Mouse (Mus musculus) midbrain, embryonic 11.5 days (tissue): ENCODE measurements around the gene Fpgs. TPM values are rescaled to one million over a fixed set of nuclear protein-coding genes. Genes with fewer than 3 reads are reported as not detected.

Experiments
- ATAC-seq: fragments of 200-750 bp; cut with Nextera tagmentation; 2 replicates; pipeline ENCODE4 v1.8.0; 2017; ENCODE audit warnings: moderate TSS enrichment, moderate library complexity; ENCODE audit not compliant: low FRiP score
- DNase-seq: peaks from one replicate; pipeline ENCODE4 v3.0.0; 2015; ENCODE audit warnings: low spot score; ENCODE audit errors: missing footprints
- H3K27ac ChIP-seq: fragments of 300-500 bp; sonication (generic); 2 replicates; pipeline ENCODE4 v1.5.1; 2014; ENCODE audit warnings: low read depth, low read length
- H3K27me3 ChIP-seq: fragments of 300-500 bp; sonication (generic); 2 replicates; pipeline ENCODE4 v1.6.1; 2014; ENCODE audit warnings: mild to moderate bottlenecking, low read length, moderate library complexity, mixed read lengths; ENCODE audit not compliant: control insufficient read depth, insufficient read depth
- H3K36me3 ChIP-seq: fragments of 300-500 bp; sonication (generic); 2 replicates; pipeline ENCODE4 v1.6.1; 2014; ENCODE audit warnings: mild to moderate bottlenecking, low read length, moderate library complexity, mixed read lengths; ENCODE audit not compliant: control insufficient read depth, insufficient read depth
- H3K4me1 ChIP-seq: fragments of 300-500 bp; sonication (generic); 2 replicates; pipeline ENCODE4 v1.6.1; 2014; ENCODE audit warnings: low read length; ENCODE audit not compliant: control insufficient read depth, insufficient read depth
- H3K4me2 ChIP-seq: fragments of 300-500 bp; sonication (generic); 2 replicates; pipeline ENCODE4 v1.6.1; 2014; ENCODE audit warnings: mild to moderate bottlenecking, moderate library complexity
- H3K4me3 ChIP-seq: fragments of 300-500 bp; sonication (generic); 2 replicates; pipeline ENCODE4 v1.5.1; 2014; ENCODE audit warnings: low read depth, low read length
- H3K9ac ChIP-seq: fragments of 300-500 bp; sonication (generic); 2 replicates; pipeline ENCODE4 v1.6.1; 2014; ENCODE audit warnings: low read length
- H3K9me3 ChIP-seq: fragments of 300-500 bp; sonication (generic); 2 replicates; pipeline ENCODE4 v1.6.1; 2016; ENCODE audit warnings: low read length; ENCODE audit not compliant: control insufficient read depth
- WGBS: fragments of 180-500 bp; shearing (Covaris S2); extraction: QIAGEN DNeasy Blood & Tissue Kit; methylation state at CpG from one replicate; pipeline ENCODE4 v1.1.7; 2014; 5-methylcytosine and 5-hydroxymethylcytosine counted together
- polyA plus RNA-seq: library from polyadenylated mRNA; unstranded; fragments of >200 nt; fragmentation: Nextera tagmentation; extraction: Ambion mirVana; gene quantifications from 2 replicates; pipeline ENCODE4 v1.2.1, GENCODE M21; 2014

Gene Fpgs
- polyA plus RNA-seq, 1 experiment from 2014 or later: 13.9 TPM

DNA sequence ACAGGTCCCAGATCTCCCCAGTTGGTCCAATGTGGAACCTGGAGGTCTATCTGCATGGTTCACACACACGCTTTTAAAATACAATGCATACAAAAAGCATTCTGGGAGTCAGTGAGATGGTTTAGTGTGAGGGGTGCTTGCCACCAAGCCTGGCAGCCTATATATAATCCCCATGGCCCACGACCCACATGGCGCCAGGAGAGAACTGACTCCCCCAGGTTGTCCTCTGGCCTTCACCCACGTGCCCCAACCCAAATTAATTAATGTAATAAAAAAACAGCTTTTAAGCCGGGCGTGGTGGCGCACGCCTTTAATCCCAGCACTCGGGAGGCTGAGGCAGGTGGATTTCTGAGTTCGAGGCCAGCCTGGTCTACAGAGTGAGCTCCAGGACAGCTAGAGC is 20.2 kb downstream of the Fpgs start:
- Histone ChIP-seq H3K4me1 (no peaks in the 10 kb centered on the region), H3K4me3 (no peak overlapping the region), H3K27ac (no peak overlapping the region), H3K4me2 (no peak overlapping the region), H3K9me3 (no peaks in the 10 kb centered on the region), H3K36me3 (peaks cover 11% of the 10 kb centered on the region; the same call in 1 of the 2 replicates), H3K9ac (no peak overlapping the region), H3K27me3 (no peaks in the 10 kb centered on the region)
- ATAC-seq: no peak
- WGBS: 90% methylated on average over 10 of the region's 10 CpGs
- no peak for DNase-seq

DNA sequence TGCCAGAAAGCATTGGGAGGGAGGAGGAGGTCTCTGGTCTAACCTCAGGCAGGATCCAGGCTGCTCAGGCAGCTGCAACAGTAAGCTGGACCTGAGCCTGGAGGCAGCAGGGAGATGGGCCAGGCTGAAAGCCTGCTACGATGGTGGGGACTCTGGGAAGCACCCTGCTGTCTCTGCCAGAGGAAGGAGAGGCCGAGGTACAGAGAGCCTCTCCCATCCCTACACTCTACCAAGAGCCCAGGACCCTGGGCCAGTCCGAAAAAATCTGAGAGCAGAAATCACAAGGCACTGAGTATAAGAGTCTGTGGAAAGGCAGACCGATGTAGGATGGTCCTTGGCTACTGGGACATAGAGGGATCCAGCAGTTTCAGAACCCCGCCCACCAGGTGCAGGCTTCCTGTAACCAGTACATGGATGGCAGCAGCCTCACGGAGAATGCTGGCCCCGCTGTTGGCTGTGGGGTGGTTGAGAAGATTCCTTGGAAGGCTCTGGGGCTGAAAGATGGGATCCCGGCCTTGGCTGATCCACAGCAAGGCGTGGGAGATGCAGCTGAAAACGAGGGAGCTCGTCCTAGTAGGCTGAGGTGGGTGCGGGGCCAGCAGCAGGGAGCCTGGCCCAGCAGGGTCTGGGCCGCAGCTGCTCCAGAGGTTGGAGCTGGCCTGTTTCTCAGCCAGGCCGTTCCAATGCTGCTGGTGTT is 21.1 kb downstream of the Fpgs start:
- no peak overlapping the region for H3K4me3 ChIP-seq
- H3K4me1 ChIP-seq: no peaks in the 10 kb centered on the region
- H3K9ac ChIP-seq: no peak overlapping the region
- no peaks in the 10 kb centered on the region for H3K27me3 ChIP-seq
- ATAC-seq (no peak), DNase-seq (no peak)
- WGBS: 81% methylated on average over 14 of the region's 14 CpGs
- H3K9me3 ChIP-seq: no peaks in the 10 kb centered on the region
- no peak overlapping the region for H3K27ac ChIP-seq
- no peak overlapping the region for H3K4me2 ChIP-seq
- H3K36me3 ChIP-seq: peaks cover 11% of the 10 kb centered on the region; the same call in 1 of the 2 replicates

DNA sequence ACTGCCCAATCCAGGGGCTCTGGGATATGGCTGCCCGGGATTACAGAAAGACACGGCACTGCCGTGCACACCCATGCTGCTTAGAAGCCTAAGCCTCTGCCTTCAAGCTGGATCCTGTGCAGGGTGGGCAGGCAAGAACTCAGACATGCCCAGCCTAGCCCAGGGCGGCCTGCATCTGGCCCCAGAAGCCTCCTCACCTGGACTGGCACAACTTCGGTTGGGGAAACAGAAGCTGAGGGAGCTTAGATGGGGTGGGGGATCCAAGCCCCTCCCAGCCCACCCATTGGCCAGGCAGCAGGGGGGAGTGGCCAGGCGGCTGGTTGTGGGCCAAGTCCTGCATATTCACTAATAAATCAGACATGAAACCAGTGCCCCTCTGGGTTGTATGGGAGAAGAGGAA is 22.2 kb downstream of the Fpgs start:
- ATAC-seq (no peak), DNase-seq (no peak)
- H3K9ac ChIP-seq: no peak overlapping the region
- no peak overlapping the region for H3K4me3 ChIP-seq
- H3K36me3 ChIP-seq: peaks cover 6% of the 10 kb centered on the region; the same call in 1 of the 2 replicates
- H3K4me1 ChIP-seq: no peaks in the 10 kb centered on the region
- no peaks in the 10 kb centered on the region for H3K9me3 ChIP-seq
- H3K4me2 ChIP-seq: no peak overlapping the region
- 65% methylated on average over 6 of the region's 6 CpGs for WGBS
- no peak overlapping the region for H3K27ac ChIP-seq
- H3K27me3 ChIP-seq: no peaks in the 10 kb centered on the region

DNA sequence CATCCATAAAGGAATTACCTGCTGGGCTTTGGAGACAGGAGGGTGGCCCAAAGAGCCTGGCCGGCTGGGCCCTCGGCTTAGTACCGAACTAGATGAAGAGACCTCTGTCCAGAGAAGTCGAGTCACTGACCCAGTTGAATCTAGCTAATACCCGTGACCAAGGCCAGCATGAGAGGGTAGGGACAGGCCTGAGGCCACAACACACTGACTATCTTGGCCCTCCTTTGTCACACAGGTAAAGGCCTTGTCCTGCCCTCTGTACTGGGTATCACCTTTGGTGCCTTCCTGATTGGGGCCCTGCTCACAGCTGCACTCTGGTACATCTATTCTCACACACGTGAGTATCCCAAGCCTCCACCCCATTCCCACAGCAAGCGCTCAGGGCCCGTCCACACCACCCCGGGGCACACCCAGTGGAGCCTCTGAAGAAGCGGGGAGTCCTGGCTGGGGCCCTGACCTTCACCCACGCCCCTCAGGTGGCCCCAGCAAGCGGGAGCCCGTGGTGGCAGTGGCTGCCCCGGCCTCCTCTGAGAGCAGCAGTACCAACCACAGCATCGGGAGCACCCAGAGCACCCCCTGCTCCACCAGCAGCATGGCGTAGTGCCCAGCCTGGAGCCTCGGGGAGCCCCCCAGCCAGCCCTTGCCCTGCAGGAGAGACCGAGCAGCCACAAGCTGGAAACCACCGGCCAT is 22.8 kb downstream of the Fpgs start:
- DNase-seq: no peak
- Histone ChIP-seq H3K4me1 (no peaks in the 10 kb centered on the region), H3K9ac (no peak overlapping the region), H3K4me2 (no peak overlapping the region), H3K4me3 (no peak overlapping the region), H3K9me3 (no peaks in the 10 kb centered on the region), H3K27me3 (no peaks in the 10 kb centered on the region), H3K27ac (no peak overlapping the region), H3K36me3 (peaks cover 6% of the 10 kb centered on the region; the same call in 1 of the 2 replicates)
- no peak for ATAC-seq
- WGBS: 86% methylated on average over 19 of the region's 19 CpGs

DNA sequence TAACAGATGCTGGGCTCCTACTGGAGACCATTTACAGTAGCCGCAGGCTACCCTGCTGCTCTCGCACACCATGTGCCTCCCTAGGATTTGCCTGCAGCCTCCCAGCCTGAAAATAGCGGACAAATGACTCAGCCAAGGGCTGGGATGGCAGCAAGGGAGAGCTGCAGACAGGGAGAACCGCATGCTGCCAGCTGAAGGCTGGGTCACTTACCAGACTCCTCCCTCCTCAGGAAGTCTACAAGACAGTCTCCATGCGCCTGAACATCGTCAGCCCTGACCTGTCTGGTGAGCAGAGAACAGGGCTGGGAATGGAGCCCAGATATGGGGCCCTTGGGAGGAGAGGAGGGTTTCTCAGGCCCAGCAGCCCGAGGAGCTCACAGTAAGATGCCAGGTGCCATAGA is 23.9 kb downstream of the Fpgs start:
- no peak for DNase-seq
- no peak for ATAC-seq
- Histone ChIP-seq H3K9me3 (no peaks in the 10 kb centered on the region), H3K4me2 (no peak overlapping the region), H3K27me3 (no peaks in the 10 kb centered on the region), H3K9ac (no peak overlapping the region), H3K27ac (no peak overlapping the region), H3K4me1 (no peaks in the 10 kb centered on the region), H3K4me3 (no peak overlapping the region), H3K36me3 (peaks cover 6% of the 10 kb centered on the region; the same call in 1 of the 2 replicates)
- WGBS: 71% methylated on average over 7 of the region's 7 CpGs

DNA sequence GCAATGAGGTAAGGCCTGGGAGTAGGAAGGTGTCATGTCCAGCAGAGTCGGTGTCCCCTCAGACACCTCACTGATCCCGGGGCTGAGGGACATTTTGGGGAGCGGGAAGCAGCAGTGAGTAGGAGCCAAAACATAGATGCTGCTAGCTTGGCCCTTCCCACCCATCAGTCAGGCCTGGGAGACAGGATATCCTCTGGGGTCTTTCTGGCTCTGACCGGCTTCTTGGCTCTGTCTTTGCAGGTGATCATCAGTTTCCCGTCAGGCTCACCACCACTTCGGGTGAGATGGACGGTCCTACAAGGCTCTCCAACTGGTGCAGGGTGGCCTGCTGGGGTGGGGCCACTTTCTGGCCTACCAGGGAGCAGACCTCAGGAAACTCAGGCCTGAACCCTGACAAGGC is 26.3 kb downstream of the Fpgs start:
- Histone ChIP-seq H3K4me2 (no peak overlapping the region), H3K36me3 (peaks cover 1% of the 10 kb centered on the region; the same call in 1 of the 2 replicates), H3K4me1 (no peaks in the 10 kb centered on the region), H3K27me3 (no peaks in the 10 kb centered on the region), H3K9ac (no peak overlapping the region), H3K27ac (no peak overlapping the region), H3K9me3 (no peaks in the 10 kb centered on the region), H3K4me3 (no peak overlapping the region)
- 93% methylated on average over 7 of the region's 7 CpGs for WGBS
- no peak for ATAC-seq
- no peak for DNase-seq

DNA sequence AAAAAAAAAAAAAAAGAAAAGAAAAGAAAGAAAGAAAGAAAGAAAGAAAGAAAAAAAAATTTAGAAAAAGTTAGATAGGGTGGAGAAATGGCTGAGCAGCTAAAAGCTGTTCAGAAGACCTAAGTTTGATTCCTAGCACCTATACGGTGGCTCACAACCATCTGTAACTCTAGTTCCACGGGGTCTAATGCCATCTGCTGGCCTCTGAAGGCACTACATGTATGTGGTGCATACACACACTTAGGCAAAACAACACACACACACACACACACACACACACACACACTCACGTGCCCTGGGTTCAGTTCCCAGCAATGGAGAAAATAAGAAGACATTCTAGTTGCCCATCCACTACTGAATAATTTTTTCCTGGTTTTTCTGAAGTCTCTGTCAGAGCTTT is 27.1 kb downstream of the Fpgs start:
- Histone ChIP-seq H3K27me3 (no peaks in the 10 kb centered on the region), H3K9ac (no peak overlapping the region), H3K4me1 (no peaks in the 10 kb centered on the region), H3K27ac (no peak overlapping the region), H3K9me3 (no peaks in the 10 kb centered on the region), H3K4me2 (no peak overlapping the region), H3K36me3 (no peaks in the 10 kb centered on the region), H3K4me3 (no peak overlapping the region)
- DNase-seq (no peak), ATAC-seq (no peak)
- 90% methylated on average over 3 of the region's 3 CpGs for WGBS

DNA sequence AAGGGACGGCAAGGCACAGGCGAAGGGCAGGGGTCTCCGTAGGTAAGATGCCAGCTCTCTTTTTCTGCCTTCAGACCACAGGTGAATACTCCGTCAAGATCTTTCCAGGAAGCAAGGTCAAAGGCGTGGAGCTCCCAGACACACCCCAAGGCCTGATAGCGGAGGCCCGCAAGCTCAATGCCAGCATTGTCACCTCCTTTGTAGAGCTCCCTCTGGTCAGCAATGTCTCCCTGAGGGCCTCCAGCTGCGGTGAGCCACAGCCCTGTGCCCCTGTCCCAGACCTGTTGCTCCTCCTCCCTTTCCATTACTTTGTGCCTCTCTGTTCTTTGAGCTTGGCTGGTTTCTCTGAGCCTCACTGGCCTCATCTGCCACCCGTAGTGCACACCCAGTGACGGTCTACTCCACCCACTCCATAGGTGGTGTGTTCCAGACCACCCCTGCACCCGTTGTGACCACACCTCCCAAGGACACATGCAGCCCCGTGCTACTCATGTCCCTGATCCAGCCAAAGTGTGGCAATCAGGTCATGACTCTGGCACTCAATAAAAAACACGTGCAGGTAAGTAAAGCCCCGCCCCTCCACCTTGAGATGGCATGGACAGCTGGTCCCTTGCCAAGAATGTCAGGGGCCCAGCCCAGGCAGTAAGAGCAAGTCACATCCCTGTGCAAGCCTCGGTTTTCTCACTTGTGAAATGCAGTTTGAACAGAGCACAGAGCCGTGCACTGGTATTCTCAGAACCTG is 30.6 kb downstream of the Fpgs start:
- 90% methylated on average over 16 of the region's 16 CpGs for WGBS
- no peaks in the 10 kb centered on the region for H3K9me3 ChIP-seq

More for the DNA sequence above, 30.6 kb downstream of the Fpgs start:
- no peak overlapping the region for H3K27ac ChIP-seq
- DNase-seq (no peak), ATAC-seq (no peak)
- H3K27me3 ChIP-seq: no peaks in the 10 kb centered on the region
- H3K4me3 ChIP-seq: no peak overlapping the region
- no peaks in the 10 kb centered on the region for H3K4me1 ChIP-seq
- H3K36me3 ChIP-seq: no peaks in the 10 kb centered on the region
- no peak overlapping the region for H3K4me2 ChIP-seq
- H3K9ac ChIP-seq: no peak overlapping the region
